Mouse (Mus musculus): Measurements from ENCODE around the gene Lta.

DNA sequence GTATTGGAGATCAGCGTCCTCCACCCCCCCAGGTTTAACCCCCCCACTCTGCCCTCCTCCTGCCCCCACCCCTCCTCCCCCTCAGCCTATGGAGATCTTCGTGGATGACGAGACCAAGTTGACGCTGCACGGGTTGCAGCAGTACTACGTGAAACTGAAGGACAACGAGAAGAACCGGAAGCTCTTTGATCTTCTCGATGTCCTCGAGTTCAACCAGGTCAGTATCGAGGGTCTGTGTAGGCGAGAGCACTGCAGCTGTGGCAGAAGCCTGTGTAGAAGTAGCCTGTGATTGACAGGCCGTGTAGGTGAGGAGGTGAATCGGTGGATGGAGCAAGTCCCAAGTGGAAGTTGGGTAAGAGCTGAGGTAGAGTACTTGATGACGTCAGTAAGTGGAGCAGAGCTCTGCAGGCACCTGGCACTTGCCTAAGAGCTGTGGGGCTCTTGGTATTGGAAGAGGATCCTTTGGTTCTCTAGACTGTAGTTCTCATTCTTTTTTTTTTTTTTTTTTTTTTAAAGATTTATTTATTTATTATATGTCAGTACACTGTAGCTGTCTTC, 46.1 kb upstream of the Lta start:
- TF ChIP-seq CTCF (conservative IDR thresholded peaks at IDR 0.05; ENCODE audit: low read length) (no peak), POU5F1 (IDR thresholded peaks at IDR 0.05; ENCODE audit: borderline replicate concordance, low read length) (no peak), NANOG (IDR thresholded peaks at IDR 0.05; ENCODE audit: borderline replicate concordance, low read length) (no peak)

Data from E14TG2a.4 (cell line).